Mouse (Mus musculus) right cerebral cortex, adult 18-20 months (tissue): ENCODE measurements around the gene Apoa5.

Experiments used
- DNase-seq: peaks from one replicate; pipeline ENCODE4 v3.0.0; 2022; ENCODE audit warnings: mixed read lengths

The Apoa5 gene

DNA sequence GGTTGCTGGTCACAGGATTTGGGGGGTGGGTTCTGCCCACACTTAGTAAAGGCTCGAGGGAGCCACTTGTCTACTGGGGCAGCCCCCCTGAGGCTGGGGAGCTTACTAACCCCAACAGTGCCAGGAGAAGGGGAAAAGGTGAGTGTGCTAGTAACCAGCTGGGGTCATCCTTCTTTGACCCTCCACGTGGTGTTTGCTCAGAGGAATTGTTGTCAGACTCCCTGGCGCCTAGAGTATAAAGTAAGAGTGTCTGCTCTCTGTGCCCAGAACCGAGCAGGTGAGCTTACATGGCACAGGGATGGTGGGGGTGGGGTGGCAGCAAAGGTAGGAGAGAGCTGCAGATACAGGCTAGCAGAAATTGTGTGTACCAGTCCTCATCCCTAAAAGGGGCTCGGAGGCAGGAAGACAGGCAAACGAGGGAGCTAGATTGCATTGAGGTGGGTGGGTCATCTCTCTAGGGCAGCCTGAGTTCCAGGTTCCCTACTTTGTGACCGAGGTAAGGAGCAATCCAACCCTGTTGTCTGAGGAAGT lies at the start of gene Apoa5:
TSS of gene Apoa5 (plus strand) at position 291 of the 531 bp plus-strand sequence.
- DNase-seq, result no peak

DNA sequence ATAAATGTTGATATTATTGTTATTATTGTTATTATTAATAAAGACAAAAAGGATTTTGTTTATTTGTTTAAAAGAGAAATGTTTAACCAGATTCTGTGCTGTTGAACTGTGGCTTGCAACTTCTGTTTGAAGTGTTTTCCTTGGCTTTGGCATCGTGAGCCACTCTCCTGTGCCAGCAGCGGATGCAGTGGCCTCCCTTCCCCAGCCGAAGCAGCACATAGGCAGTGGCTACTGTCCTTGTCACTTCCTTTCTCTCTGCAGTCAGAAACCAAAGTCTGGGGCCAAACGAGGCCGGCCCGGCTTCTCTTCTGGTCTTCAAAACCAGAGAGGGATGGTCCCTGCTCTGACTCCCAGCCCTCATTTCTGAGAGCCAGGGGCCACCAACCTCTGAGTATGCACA lies 45.3 kb upstream of the Apoa5 start:
- DNase-seq, result no peak

- DNase-seq, result no peak
Observed at GRCm38 (mm10) chr9:46224101-46224500, 44.3 kb upstream of the Apoa5 start.

GRCm38 (mm10) chr9:46224945-46225660 lies 43.3 kb upstream of the Apoa5 start:
- DNase-seq, result no peak

DNA sequence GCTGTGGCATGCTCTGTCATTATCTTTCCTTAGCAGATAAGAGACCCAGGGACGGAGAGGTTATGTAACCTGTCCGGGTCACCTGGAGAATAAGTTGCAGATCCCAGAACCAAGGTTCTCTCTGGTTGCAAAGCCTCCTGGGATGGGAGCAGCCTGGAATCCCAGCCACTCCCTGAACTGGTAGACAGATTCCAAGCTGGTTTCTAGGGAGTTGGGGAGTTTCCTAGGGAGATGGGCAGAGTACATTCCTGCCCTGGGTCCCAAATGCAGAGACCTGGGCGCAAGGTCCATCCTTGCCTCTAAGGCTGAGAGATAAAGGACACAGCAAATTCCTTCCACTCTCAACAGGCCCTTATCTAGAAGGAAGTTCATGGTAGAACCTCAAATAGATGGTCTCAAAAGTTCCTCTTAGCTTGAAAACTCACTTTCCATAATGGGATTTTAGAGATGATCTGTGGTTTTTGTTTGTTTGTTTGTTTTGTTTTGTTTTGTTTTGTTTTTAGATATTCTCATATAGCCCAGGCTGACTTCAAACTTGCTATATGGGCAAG lies 41.3 kb upstream of the Apoa5 start:
- DNase-seq, result no peak

GRCm38 (mm10) chr9:46228491-46228890 lies 39.9 kb upstream of the Apoa5 start, which contains the start of gene Apoa1:
Apoa1 (plus strand) TSS chr9:46228580.
- DNase-seq, result no peak

- DNase-seq, result peak; percentile 95
Observed at GRCm38 (mm10) chr9:46229573-46230449, 38.6 kb upstream of the Apoa5 start.

DNA sequence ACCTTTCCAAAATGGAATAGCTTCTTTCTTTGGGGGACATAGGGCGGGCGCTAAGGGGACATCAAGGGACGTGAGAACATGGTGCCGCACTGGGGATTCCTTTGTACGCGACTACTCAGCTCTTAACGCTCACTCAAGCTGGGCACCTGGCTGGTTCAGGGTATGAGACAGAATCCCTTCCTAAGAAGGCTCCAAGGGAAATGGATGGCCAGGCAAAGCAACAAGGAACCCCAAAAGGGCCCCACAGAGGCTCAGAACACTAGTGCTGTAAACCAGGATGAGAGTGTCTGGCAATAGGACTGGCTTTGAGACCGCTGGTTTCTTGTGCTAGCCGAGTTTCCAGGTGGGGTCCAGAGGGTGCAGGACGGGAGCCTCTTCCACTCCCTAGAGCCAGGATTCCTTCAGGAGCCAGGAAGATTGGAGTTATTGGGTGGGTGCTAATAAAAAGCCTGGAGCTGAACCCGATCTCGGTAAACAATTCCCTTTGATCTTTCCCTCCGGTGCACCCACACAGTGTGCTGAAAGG lies 37.9 kb upstream of the Apoa5 start:
- DNase-seq, result no peak

DNA sequence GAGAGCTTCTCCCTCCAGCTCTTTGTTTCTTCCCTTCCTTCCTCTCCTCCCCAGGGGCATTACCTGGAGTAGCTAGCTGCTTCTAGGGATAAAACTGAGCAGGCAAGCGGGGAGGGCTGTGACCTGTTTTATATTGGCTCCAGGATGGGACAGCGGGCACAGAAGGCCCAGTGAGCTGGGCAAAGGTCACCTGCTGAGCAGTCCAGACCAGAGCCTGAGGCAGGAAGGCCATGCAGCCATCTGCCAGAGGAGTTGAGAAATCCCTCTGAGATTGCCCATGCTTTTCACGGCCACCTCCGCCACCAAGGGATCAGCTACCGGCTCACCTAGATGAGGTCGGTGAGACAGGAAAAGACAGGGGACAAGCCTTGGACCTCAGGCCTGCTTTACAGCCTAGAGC lies 33.2 kb upstream of the Apoa5 start:
- DNase-seq, result no peak

GRCm38 (mm10) chr9:46235596-46235648 lies 33.0 kb upstream of the Apoa5 start, which contains the start of gene Apoc3:
Apoc3 (minus strand) TSS chr9:46235636.
- DNase-seq, result no peak

GRCm38 (mm10) chr9:46235649-46236048 lies 32.8 kb upstream of the Apoa5 start:
- DNase-seq, result no peak

- no peak for DNase-seq
Observed at GRCm38 (mm10) chr9:46238850-46239249, 29.6 kb upstream of the Apoa5 start.

DNA sequence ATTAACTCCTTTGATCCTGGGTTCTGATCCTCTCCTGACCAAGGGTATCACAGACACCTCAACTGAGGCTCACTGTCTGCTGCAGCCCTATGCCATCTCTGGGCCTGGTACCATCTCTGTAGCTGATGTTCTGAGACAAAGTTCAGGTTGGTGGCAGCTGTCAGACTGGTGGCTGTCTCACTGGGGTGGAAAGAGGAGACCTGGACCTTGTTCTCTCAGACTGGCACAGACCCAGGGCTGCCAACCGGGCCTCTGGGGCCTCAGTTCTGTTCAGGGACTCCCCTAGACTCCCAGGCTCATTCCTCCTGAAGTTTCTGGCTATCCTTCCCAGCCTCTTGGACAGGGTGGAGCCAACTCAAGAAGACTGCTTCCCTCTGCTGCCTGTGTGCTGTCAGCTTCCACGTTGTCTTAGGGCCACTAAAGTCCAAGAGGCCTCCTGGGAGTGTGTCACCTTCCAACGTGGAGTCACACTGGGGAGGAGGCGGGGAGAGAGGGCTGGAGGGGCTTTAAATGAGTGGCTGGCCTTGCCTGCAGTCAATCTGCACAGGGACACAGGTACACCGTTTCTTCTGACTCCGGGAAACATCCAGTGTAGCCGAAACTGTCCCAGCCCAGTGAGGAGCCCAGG lies 27.8 kb upstream of the Apoa5 start, which contains the start of gene Apoa4:
TSS of gene Apoa4 (plus strand) at position 171 of the 628 bp plus-strand sequence.
- no peak for DNase-seq

- no peak for DNase-seq
Observed at GRCm38 (mm10) chr9:46241818-46242217, 26.6 kb upstream of the Apoa5 start.

GRCm38 (mm10) chr9:46243122-46243521 lies 25.3 kb upstream of the Apoa5 start:
- DNase-seq, result no peak

GRCm38 (mm10) chr9:46243584-46243983 lies 24.8 kb upstream of the Apoa5 start:
- no peak for DNase-seq

DNA sequence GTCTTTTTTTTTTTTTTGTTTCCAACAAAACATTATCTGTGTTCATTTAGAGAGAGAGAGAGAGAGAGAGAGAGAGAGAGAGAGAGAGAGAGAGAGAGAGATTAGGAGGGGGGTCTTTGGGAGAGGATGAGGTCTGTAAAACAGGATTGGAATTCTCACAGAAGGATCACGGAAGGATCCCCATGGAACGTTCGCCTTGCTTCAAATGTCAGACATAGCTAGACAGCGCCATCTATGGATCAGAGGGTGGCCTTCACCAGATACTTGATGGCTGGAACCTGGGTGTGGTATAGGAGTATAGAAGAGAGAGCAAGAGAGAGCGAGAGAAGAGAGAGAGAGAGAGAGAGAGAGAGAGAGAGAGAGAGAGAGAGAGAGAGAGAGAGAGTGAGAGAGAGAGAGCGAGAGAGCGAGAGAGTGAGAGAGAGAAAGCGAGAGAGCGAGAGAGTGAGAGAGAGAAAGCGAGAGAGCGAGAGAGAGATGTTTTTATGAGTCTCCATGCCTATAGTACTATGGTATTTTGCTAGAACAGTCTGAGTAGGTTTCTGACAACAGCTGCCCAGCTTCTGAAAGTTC lies 21.6 kb upstream of the Apoa5 start:
- DNase-seq, result peak; percentile 70

- no peak for DNase-seq
Observed at GRCm38 (mm10) chr9:46256177-46256576, 12.3 kb upstream of the Apoa5 start.

- DNase-seq, result no peak
Observed at GRCm38 (mm10) chr9:46256658-46257385, 11.6 kb upstream of the Apoa5 start.

GRCm38 (mm10) chr9:46257546-46257945 lies 10.9 kb upstream of the Apoa5 start:
- DNase-seq, result no peak

DNA sequence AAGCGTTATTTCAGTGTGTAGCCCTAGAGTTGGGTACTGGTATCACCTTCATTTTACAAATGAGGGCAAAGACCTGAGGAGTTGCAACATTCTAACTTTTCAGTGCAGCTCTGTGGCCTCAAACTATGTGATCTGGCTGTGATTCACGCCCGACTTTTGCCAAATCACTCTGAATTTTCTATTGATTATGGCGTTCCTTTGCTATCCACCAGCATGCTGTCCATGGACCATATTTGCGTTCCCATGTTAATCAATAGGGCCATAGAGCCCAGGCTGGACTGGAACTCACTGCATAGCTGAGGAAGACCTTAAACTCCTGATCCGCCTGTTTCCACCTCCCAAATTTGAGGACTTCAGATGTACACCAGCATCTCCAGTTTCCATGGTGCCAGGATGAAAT lies 9.3 kb upstream of the Apoa5 start:
- DNase-seq, result no peak

GRCm38 (mm10) chr9:46261131-46261530 lies 7.3 kb upstream of the Apoa5 start:
- DNase-seq, result no peak
